Mouse (Mus musculus) midbrain, postnatal 0 days (tissue): Measurements from ENCODE around the gene Fam172a. TPM values are rescaled to one million over a fixed set of nuclear protein-coding genes. Genes with fewer than 3 reads are reported as not detected.
A peak's percentile ranks its signal among the peaks of the same experiment; 100 is the strongest.

Experiments
- ATAC-seq: fragments of 200-750 bp; cut with Nextera tagmentation; 2 replicates; pipeline ENCODE4 v1.8.0; 2017; ENCODE audit warnings: moderate number of reproducible peaks, mild to moderate bottlenecking, moderate TSS enrichment, moderate library complexity; ENCODE audit not compliant: low FRiP score
- DNase-seq: peaks from one replicate; pipeline ENCODE4 v3.0.0-alpha.2; 2015; ENCODE audit warnings: low spot score
- H3K27ac ChIP-seq: fragments of 300-500 bp; sonication (generic); 2 replicates; pipeline ENCODE4 v1.5.1; 2014; ENCODE audit warnings: low read depth, mild to moderate bottlenecking, low read length, mixed read lengths
- H3K27me3 ChIP-seq: fragments of 300-500 bp; sonication (generic); 2 replicates; pipeline ENCODE4 v1.6.1; 2014; ENCODE audit warnings: low read length, control low read depth, mixed read lengths; ENCODE audit not compliant: insufficient read depth
- H3K36me3 ChIP-seq: fragments of 300-500 bp; sonication (generic); 2 replicates; pipeline ENCODE4 v1.6.1; 2014; ENCODE audit warnings: low read length, control low read depth, mixed read lengths; ENCODE audit not compliant: insufficient read depth
- H3K4me1 ChIP-seq: fragments of 300-500 bp; sonication (generic); 2 replicates; pipeline ENCODE4 v1.6.1; 2014; ENCODE audit warnings: mild to moderate bottlenecking, control low read depth, antibody characterized with exemption, low read length, mixed read lengths; ENCODE audit not compliant: insufficient read depth
- H3K4me2 ChIP-seq: fragments of 300-500 bp; sonication (generic); 2 replicates; pipeline ENCODE4 v1.6.1; 2014; ENCODE audit warnings: low read depth, mild to moderate bottlenecking, low read length, mixed read lengths; ENCODE audit not compliant: poor library complexity, severe bottlenecking
- H3K4me3 ChIP-seq: fragments of 300-500 bp; sonication (generic); 2 replicates; pipeline ENCODE4 v1.5.1; 2014; ENCODE audit warnings: low read depth, mild to moderate bottlenecking, low read length, moderate library complexity
- H3K9ac ChIP-seq: fragments of 300-500 bp; sonication (generic); replicated peaks from 2 replicates; pipeline ENCODE4 v1.6.1; 2014; ENCODE audit warnings: mild to moderate bottlenecking, low read length, moderate library complexity, mixed read lengths; ENCODE audit not compliant: poor library complexity, severe bottlenecking
- H3K9me3 ChIP-seq: fragments of 300-500 bp; sonication (generic); 2 replicates; pipeline ENCODE4 v1.6.1; 2016; ENCODE audit warnings: low read length, control low read depth
- CTCF ChIP-seq: IDR thresholded peaks from 2 replicates; pipeline ENCODE4 v1.5.1; 2016; ENCODE audit warnings: antibody characterized with exemption, mild to moderate bottlenecking
- WGBS: fragments of 180-500 bp; shearing (Covaris S2); extraction: QIAGEN DNeasy Blood & Tissue Kit; methylation state at CpG from one replicate; pipeline ENCODE4 v1.1.7; 2014; 5-methylcytosine and 5-hydroxymethylcytosine counted together
- polyA plus RNA-seq: library from polyadenylated mRNA; unstranded; fragments of >200 nt; fragmentation: Nextera tagmentation; extraction: Ambion mirVana; gene quantifications from 2 replicates; pipeline ENCODE4 v1.2.1, GENCODE M21; 2015
- total RNA-seq: library from RNA; depleted of rRNA; stranded (reverse); fragments of >200 nt; gene quantifications from 2 replicates; pipeline ENCODE4 v1.2.3, GENCODE M21; 2014

Gene Fam172a
- total and polyA plus RNA-seq, 2 experiments from 2014 or later: 25.3 to 43.4 TPM

- WGBS: 19% methylated on average over 13 of the region's 13 CpGs
- H3K9ac ChIP-seq: peak overlapping the region; percentile 52; the same call in 1 of the 2 replicates
- peak overlapping the region; percentile 19 for H3K27ac ChIP-seq
- TF ChIP-seq CTCF: no peak
- no peaks in the 10 kb centered on the region for H3K9me3 ChIP-seq
- H3K36me3 ChIP-seq: no peaks in the 10 kb centered on the region
- H3K4me2 ChIP-seq: peak overlapping the region; percentile 84
- H3K4me3 ChIP-seq: peak overlapping the region; percentile 42
- ATAC-seq: no peak
- no peak for DNase-seq
- 0 out of 2 replicates have a peak, but pooled peaks cover 4% of the 10 kb centered on the region for H3K27me3 ChIP-seq
- no peaks in the 10 kb centered on the region for H3K4me1 ChIP-seq
Observed at GRCm38 (mm10) chr13:78210748-78211089, 508.9 kb downstream of the Fam172a start.

GRCm38 (mm10) chr13:78211231-78212010 is 509.6 kb downstream of the Fam172a start:
- H3K4me2 ChIP-seq: no peak overlapping the region
- H3K9ac ChIP-seq: no peak overlapping the region
- no peak overlapping the region for H3K4me3 ChIP-seq
- 0 out of 2 replicates have a peak, but pooled peaks cover 4% of the 10 kb centered on the region for H3K27me3 ChIP-seq
- H3K36me3 ChIP-seq: no peaks in the 10 kb centered on the region
- 43% methylated on average over 14 of the region's 14 CpGs for WGBS
- H3K4me1 ChIP-seq: no peaks in the 10 kb centered on the region
- no peak for DNase-seq
- H3K27ac ChIP-seq: no peak overlapping the region
- H3K9me3 ChIP-seq: no peaks in the 10 kb centered on the region
- TF ChIP-seq CTCF: no peak
- ATAC-seq: no peak

- TF ChIP-seq CTCF: no peak
- Histone ChIP-seq H3K27ac (no peak overlapping the region), H3K36me3 (no peaks in the 10 kb centered on the region), H3K4me3 (no peak overlapping the region), H3K9ac (no peak overlapping the region), H3K4me1 (no peaks in the 10 kb centered on the region), H3K9me3 (no peaks in the 10 kb centered on the region), H3K27me3 (0 out of 2 replicates have a peak, but pooled peaks cover 4% of the 10 kb centered on the region), H3K4me2 (no peak overlapping the region)
- ATAC-seq (no peak), DNase-seq (no peak)
- WGBS: 56% methylated on average over 15 of the region's 15 CpGs
Observed at GRCm38 (mm10) chr13:78212111-78212510, 510.3 kb downstream of the Fam172a start.

GRCm38 (mm10) chr13:78213155-78213554 is 511.3 kb downstream of the Fam172a start:
- 0 out of 2 replicates have a peak, but pooled peaks cover 4% of the 10 kb centered on the region for H3K27me3 ChIP-seq

GRCm38 (mm10) chr13:78215223-78215622 is 513.4 kb downstream of the Fam172a start:
- ATAC-seq (no peak), DNase-seq (no peak)
- no peak overlapping the region for H3K4me2 ChIP-seq
- H3K9me3 ChIP-seq: no peaks in the 10 kb centered on the region
- H3K27ac ChIP-seq: no peak overlapping the region
- H3K36me3 ChIP-seq: no peaks in the 10 kb centered on the region
- TF ChIP-seq CTCF: no peak
- no peaks in the 10 kb centered on the region for H3K4me1 ChIP-seq
- 32% methylated on average over 2 of the region's 2 CpGs for WGBS
- no peak overlapping the region for H3K9ac ChIP-seq
- H3K4me3 ChIP-seq: no peak overlapping the region
- H3K27me3 ChIP-seq: 0 out of 2 replicates have a peak, but pooled peaks cover 4% of the 10 kb centered on the region

More at GRCm38 (mm10) chr13:78213155-78213554, 511.3 kb downstream of the Fam172a start:
- no peaks in the 10 kb centered on the region for H3K4me1 ChIP-seq
- no peaks in the 10 kb centered on the region for H3K36me3 ChIP-seq
- H3K9ac ChIP-seq: no peak overlapping the region
- H3K27ac ChIP-seq: no peak overlapping the region
- no peak for ATAC-seq
- no peak for TF ChIP-seq CTCF
- H3K9me3 ChIP-seq: no peaks in the 10 kb centered on the region
- 64% methylated on average over 2 of the region's 2 CpGs for WGBS
- DNase-seq: no peak
- H3K4me2 ChIP-seq: no peak overlapping the region
- no peak overlapping the region for H3K4me3 ChIP-seq
